Mouse (Mus musculus) liver, adult 10 weeks (tissue): Measurements from ENCODE around the gene Vmn1r34. TPM values are rescaled to one million over a fixed set of nuclear protein-coding genes. Genes with fewer than 3 reads are reported as not detected.

Source experiments
- polyA plus RNA-seq: library from polyadenylated mRNA; stranded (reverse); fragments of 350-450 nt; fragmentation: Illumina TruSeq; extraction: RNeasy Lipid Tissue Mini Kit (QIAGEN cat#74804); gene quantifications from one replicate; pipeline ENCODE4 v1.2.3, GENCODE M21; 2014; ENCODE audit warnings: low read depth, low replicate concordance

The Vmn1r34 gene
- not detected for polyA plus RNA-seq

GRCm38 (mm10) chr6:66643779-66644178 is at the start of gene Vmn1r34:
TSS of gene Vmn1r34 (minus strand) at chr6:66643879.

GRCm38 (mm10) chr6:66685806-66686205 is 42.1 kb upstream of the Vmn1r34 start, which contains the start of gene Vmn1r35:
TSS of gene Vmn1r35 (minus strand) at chr6:66685906.

GRCm38 (mm10) chr6:66618182-66618581 is 25.5 kb downstream of the Vmn1r34 start, which contains the start of gene Vmn1r33:
TSS of gene Vmn1r33 (minus strand) at chr6:66618282.

Other genes starting within 250 kb of the Vmn1r34 start
- gene Mad2l1, start 108.5 kb downstream of the Vmn1r34 start, polyA plus RNA-seq: 9.8 TPM
- not detected for gene Vmn1r32, start 83.8 kb downstream of the Vmn1r34 start, polyA plus RNA-seq
- gene Vmn1r33, start 25.6 kb downstream of the Vmn1r34 start, polyA plus RNA-seq: not detected
- not detected for gene Vmn1r35, start 42.0 kb upstream of the Vmn1r34 start, polyA plus RNA-seq
- not detected for gene Vmn1r36, start 75.3 kb upstream of the Vmn1r34 start, polyA plus RNA-seq
- not detected for gene Vmn1r37, start 85.5 kb upstream of the Vmn1r34 start, polyA plus RNA-seq
- gene Vmn1r38, start 138.7 kb upstream of the Vmn1r34 start, polyA plus RNA-seq: not detected
- not detected for gene Vmn1r39, start 166.7 kb upstream of the Vmn1r34 start, polyA plus RNA-seq